Mouse (Mus musculus): ENCODE results near the gene Ncor1.
"Not testable (repeated sequence)": the region's sequence is repeated elsewhere in the genome, so short reads cannot be mapped to it uniquely, and the experiment has no call there.

Gene Ncor1

DNA sequence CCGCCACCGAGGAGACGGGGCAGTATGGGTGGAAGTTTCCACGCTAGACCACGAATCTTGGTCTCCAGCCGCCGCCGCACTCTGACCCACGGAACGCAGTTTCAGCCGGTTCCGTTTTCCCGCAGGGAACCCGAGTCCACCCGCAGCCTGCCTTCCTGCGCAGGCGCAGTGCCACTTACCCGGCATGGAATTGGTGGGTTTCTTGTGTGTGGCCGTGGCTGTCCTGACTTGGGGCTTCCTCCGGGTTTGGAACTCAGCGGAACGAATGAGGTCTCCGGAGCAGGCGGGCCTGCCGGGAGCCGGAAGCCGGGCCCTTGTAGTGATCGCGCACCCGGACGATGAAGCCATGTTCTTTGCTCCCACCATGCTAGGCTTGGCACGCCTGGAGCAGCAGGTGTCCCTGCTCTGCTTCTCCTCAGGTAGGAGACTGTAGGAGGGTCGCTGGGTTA is at the start of gene Ncor1, which contains the start of gene Pigl:
TSS of gene Ncor1 (minus strand) at position 266 of the 449 bp plus-strand sequence.
TSS of gene Pigl (plus strand) at position 185 of the 449 bp plus-strand sequence.
- peak; percentile 69 for DNase-seq (ENCODE audit: low read depth, low spot score)

DNA sequence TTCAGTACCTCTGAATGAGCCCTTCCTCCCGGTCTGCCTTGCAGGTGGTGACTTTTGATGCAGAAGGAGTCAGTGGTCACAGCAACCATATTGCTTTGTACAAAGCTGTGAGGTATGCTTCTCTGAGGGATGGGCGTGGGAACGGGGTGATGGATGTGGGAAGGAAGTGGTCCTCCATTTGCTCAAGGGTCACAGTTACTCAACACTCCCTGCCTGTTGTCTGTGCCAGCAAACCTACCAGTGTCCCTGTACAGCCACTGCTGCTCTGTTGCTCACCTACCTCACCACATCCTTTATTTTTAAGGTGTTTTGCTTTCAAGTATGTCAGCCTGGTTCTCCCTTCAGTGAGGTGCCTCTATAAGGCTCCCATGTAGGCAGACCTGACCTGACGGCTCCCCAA is 49.3 kb upstream of the Ncor1 start:
- DNase-seq (ENCODE audit: low read depth, low spot score) = no peak

DNA sequence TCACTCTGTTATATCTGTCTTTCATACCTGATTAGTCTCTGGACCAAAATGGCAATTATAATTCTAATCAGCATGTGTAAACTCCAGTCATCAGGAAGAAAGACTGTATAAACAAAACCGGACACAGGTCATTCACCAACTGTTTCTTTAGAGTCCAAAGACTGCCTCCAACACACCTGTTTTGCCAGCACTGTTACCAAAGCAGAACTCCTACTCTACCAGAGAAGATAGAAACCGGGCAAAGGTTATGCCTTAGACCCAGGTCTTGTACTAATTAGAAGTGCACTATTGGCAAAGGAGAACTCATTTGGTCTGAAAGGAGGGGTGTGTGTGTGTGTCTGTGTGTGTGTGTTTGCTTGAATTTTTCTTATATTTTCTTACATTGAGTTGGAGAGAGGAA is 42.2 kb upstream of the Ncor1 start:
- DNase-seq (ENCODE audit: low read depth, low spot score) = no peak

DNA sequence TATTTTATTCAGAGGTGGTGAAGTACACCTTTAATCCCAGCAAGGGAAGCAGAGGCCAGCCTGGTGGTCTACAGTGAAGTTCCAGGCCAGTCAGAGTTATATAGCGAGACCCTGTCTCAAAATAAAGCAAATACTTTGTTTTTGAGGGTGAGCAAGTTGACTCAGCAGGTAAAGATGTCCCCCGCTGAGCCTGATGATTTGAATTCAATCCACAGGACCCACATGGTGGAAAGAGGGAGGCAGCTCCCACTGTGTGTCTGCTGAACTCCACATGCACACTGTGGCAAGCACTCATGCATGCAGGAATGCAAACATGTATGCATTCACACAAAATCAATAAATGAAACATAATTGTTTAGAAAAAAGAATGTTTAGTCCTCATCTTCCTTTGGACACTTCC is 40.5 kb upstream of the Ncor1 start:
- no peak for DNase-seq (ENCODE audit: low read depth, low spot score)

DNA sequence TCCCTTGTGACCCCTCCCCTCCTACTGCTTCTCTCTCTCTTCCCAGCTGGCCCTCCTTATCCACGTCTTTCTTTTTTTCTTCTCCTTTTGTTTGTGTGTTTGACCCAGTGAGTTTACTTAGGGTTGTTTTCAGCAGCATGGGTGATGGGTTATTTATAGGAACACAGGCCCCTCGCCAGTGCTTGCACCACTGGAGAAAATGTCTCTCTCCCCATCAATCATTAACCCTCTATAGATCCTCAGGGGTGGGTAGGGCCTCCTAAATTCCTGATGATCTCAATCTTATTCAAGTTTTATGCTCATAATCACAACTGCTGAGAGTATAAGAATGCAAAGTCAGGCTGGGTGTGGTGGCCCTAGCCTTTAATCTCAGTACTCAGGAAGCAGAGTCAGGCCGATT is 38.8 kb upstream of the Ncor1 start:
- no peak for DNase-seq (ENCODE audit: low read depth, low spot score)

DNA sequence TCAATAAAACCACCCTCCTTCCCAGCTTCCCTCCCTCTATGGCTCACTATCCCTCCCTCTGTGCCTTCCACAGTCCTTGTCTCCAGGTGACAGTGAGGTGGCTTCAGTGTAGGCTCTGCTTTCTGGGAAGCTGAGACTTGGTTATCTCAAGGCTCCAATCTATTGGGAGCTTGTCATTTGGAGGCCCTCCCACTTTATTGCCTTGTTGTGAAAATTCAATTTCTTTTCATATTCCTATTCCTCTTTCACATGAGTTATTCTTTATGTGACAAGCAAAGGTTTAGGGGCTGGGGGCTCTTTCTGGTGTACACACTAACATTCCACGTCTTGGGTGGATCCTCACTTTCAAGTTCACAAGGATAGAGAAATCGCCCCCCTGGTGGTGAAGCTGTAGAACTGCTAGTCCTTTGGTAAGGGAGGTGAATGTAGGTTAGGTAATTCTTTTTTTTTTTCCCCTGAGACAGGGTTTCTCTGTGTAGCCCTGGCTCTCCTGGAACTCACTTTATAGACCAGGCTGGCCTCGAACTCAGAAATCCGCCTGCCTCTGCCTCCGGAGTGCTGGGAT is 37.9 kb upstream of the Ncor1 start:
- peak; percentile 32 for DNase-seq (ENCODE audit: low read depth, low spot score)

DNA sequence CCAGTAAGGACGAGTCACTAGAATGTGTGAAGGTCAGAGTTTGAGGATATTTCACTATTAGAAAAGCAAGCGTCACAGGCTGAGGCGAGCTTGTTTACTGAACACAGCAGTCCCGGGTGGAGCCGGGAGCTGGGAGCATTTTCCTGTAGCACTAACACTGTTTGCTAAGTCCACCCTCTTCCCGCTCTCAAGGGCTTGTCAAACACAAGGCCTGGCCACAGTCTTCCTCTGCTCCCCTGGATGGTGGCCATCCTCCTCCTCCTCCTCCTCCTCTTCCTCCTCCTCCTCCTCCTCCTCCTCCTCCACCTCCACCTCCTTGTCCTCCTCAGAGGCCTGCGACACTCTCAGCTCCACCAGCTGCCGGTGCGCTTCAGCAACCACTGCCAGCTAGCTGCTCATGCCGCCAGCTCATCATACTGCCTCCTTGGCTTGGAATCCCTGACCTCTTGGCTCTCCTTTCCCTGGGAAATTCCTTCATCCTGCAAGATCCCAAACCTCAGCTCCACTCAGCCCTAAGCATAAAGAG is 37.0 kb upstream of the Ncor1 start:
- no peak for DNase-seq (ENCODE audit: low read depth, low spot score)

DNA sequence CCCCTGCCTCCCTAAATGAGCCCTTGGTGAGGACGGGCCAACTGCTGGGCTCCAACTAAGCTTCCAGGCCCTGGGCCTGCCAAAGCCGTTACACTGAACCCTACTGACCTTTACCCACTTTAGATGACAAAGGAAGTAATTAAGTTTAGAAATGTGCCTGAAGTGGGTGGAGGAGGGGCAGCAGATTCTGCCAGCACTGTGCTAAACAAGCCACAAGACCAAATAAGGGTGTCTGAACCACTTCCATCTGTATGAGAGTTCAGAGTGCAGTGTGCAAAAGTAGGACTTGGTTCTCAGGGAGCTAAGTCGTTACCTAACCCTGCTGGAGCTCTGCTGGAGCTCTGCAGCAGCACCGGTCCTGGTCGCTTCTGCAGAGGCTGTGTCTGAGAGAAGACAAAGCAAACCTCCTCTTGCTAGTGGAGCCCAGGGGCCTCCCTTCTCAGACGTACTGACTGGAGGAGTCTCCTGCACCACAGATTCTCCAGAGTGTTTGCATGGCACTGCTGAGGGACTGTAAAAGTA is 36.5 kb upstream of the Ncor1 start:
- DNase-seq (ENCODE audit: low read depth, low spot score) = no peak

DNA sequence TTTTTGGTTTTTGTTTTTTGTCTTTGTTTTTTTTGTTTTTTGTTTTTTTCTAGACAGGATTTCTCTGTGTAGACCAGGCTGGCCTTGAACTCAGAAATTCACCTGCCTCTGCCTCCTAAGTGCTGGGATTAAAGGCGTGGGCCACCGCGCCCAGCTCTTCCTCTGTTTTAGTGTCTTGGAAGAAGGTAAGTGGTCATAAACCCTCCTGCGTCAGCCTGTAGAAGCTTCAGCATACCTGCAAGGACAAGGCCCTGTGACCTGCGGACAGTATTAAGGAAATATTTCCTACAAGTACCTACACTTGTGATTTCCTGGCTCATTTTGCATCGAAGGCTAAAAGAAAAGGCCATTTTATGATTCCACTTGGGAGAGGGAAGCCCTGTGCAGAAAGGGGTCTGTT is 35.4 kb upstream of the Ncor1 start:
- DNase-seq (ENCODE audit: low read depth, low spot score) = no peak

DNA sequence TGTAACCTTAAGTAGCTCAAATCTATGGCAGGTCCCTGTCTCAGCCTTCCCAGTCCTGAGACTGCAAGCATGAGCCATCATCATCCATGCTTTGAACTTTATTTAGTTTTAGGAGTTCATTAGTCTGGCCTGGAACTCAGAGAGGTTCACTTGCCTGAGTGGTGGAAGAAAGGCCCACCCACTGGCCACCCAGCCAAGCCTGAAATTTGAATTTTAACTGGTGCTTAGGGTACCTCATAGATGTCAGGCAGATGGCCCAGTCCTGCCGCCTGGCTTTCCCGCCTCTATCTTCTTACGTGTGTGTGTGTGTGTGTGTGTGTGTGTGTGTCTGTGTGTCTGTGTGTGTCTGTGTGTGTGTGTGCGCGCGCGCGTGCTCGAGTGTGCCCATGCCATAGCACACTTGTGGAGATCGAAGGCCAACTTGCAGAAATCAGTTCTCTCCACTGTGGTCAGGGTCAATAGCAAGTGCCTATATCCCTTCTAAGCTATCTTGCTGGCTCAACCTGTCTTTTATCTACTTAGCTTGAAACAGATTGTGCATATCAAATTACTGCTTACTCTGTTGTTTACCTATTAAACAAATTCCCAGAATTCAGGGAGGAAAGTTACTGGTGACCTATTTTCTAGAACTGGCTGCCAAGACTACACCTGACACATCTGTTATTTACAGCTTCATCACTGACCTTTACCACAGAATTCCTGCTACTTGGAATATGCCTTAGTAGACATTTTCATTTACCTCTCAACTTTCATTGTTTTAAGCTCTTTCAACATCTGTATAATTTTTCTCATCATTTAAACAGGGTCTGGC is 29.4 kb upstream of the Ncor1 start:
- no peak for DNase-seq (ENCODE audit: low read depth, low spot score)

DNA sequence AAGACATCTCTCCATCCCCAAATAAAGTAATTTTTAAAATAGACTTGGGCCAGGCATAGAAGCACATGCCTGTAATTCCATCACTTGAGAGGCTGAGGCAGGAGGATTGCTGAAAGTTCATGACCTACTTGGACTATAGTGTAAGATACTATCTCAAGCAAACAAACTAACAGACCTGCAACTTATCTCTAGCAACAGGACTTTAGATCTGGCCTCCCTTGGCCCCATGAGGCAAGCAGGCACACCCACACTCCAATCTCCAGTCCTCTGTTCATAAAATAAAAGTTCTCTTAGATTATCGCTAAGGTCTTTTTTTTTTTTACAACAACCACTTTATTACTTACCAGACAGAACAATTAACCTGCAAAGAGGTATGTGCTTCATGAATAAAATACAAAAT is 28.6 kb upstream of the Ncor1 start:
- no peak for DNase-seq (ENCODE audit: low read depth, low spot score)

DNA sequence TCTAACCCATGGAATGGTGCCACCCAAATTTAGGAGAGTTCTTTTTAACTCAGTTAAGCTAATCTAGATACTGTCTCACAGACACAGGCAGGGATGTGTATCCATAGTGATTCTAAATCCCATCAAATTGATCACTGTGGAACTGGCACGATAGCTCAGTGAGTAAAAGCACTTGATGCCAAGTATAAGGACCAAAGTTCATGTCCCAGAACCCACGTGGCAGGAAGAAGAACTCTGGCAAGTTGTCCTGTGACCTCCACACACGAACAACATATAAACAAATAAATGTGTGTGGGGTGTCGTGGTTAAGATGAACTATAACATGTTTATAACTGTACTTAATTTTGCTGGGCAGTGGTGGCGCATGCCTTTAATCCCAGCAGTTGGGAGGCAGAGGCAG is 21.2 kb upstream of the Ncor1 start:
- DNase-seq (ENCODE audit: low read depth, low spot score) = no peak

DNA sequence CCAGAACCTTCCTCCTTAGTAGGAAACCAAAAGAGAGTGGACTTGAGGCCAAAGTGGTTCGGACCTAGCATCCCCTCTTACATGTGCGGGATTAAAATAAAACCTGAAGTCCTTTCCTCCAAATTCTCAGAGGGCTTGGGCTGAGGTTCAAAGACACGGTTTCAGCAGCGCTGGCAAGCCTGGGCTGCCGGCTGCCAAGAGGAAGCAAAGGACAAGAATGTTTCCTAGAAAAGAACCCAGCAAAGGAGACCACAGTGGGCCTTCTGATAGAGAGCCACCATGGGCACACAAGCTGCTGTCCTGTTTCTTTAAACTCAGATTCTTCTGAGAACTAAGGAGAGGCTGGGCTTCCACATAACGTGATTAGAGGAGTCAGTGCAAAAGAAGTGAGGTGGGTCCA is 20.6 kb upstream of the Ncor1 start:
- DNase-seq (ENCODE audit: low read depth, low spot score) = no peak

DNA sequence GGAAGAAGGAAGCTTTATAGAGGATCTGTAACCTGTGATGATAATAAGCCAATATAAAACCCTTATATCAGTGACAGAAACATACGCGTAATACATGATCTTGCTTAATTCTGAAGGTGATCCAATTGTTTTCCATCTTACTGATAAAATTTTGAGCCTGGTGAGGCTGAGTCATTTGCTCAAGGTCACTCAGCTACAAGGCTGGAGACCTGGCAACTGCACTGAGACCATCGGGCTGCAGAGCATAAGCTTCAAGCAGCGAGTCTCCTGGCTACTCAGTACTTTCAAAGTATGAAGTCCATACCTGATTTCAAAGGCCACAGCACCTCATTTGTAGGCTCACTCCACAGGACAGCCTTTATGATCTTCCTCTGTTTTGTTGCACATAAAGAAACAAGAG is 17.8 kb upstream of the Ncor1 start:
- DNase-seq (ENCODE audit: low read depth, low spot score) = no peak

DNA sequence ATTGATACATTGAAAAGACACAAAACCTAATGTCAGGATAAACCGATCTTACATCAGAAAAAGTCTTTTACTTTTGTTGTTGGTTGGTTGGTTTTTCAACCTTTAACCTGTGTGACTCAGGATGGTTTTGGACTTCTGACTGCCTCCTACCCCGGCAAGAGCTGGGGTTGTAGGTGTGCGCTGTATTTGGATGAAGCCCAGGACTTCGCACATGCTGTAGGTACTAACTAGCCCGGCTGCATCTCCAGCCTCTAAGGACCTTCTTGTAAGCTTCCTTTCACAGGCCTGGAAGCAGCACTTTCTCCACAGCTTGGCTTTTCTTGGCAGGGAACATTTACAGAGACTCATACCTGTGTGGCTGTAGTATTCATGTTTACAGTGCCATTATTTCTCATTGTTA is 15.2 kb upstream of the Ncor1 start:
- no peak for DNase-seq (ENCODE audit: low read depth, low spot score)

DNA sequence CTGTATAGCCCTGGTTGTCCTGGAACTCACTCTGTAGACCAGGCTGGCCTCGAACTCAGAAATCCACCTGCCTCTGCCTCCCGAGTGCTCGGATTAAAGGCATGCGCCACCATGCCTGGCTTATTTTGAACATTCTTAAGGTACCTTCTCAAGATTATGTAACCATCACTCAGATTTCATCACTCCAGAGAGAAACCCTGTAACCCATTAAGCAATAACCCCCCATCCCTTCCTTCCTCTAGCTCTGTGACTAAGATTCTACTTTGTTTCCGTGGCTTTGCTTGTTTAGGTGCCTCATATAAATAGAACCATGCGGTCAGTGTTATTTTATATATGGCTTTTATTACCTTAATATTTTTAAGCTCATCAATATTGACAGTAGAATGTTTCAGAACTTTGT is 12.1 kb upstream of the Ncor1 start:
- DNase-seq (ENCODE audit: low read depth, low spot score) = no peak

DNA sequence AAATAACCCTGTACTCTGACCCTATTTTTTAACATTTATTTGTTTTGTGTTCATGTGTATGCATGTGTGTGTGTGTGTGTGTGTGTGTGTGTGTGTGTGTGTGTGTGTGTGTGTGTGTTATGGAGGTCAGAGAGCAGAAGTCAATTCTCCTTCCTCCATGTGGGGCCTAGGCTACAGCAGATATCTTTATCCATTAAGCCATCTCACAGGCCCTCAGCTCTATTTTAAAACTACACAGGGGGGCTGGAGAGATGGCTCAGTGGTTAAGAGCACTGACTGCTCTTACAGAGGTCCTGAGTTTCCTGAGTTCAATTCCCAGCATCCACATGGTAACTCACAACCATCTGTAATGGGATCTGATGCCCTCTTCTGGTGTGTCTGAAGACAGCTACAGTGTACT is 8.9 kb upstream of the Ncor1 start:
- DNase-seq (ENCODE audit: low read depth, low spot score) = not testable (repeated sequence)

DNA sequence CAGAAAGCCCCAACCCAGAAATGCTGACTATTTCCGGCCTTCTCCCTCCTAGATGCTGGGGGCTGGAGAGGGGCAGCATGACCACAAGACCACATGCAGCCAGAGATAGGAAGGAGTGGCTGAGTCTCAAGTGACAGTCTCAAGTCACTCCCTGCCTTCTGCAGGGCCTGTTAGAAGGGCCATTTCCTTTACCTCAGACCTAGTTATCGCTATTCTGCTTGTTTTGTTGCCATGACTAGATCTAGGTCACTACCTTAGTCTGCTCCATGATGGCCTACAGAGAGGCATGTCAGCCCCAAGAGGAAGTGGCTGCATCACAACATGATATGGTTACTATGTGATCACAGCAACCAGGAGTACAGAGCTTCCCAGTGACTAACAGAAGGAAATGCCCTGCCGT is 8.2 kb upstream of the Ncor1 start:
- no peak for DNase-seq (ENCODE audit: low read depth, low spot score)

DNA sequence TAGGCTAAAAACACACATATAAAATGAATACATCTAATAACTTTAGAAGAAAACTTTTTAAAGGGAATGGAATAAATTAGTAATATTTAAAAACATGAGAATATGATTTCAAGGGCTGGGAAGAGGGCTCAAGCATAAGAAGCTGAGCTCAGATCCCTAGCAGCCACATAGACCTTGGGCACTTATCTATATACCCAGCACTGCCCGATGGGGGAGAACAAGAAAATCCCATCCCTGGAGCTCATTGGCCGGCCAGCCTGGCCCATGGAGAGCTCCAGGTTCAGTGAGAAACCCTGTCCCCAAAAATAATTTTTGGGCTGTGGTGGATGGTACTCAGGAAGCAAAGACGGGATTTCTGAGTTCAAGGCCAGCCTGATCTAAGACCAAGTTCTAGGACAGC is 7.5 kb upstream of the Ncor1 start:
- no peak for DNase-seq (ENCODE audit: low read depth, low spot score)

DNA sequence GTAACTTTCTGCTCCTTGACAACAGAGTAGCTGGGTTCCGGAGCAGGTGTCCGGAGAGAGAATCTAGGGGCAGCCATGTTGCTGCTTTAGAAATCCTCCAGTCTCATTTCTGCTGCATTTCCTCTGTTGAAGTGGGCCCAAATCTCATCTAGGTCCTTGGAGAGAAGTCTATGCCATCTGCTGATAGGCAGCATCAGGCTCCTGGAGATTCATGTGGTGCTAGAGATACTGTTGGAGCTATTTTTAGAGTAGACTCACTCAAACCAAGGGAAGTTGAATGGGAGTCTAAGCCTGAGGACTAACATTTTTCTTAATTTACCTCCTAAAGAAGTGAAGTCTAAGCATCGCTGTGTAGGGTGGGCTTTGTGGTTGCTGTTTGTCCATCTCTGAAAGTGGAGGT is 6.4 kb upstream of the Ncor1 start:
- DNase-seq (ENCODE audit: low read depth, low spot score) = peak; percentile 46

DNA sequence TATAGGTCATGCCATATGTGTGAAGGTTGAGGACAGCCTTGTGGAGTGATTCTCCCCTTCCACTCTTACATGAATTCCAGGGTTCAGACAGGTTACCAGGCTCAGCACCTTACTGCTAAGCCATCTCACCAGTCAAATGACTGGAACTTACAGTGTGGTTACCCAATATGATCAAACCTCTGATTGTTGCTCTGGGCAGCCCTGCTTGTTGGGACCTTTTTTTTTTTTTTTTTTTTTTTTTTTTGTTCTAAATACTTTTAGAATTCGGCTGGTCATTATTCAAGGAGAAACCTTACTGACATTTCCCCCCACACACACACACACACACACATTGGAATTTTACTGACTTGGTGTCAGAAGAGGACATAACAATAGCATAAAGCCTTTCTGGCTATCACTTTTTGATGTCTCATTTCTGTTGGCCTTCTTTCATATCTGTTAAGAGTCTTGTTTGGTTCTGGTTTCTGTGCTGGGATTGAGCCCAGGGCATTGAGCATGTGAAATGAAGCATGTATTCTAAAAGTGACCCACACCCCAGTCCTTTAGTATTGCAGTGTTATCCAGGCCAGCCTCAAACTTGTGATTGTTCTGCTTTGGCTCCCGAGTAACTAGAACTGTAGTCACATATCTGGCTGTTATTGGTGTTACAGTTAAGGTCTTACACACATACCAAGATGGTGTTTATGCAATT is 5.0 kb upstream of the Ncor1 start:
- no peak for DNase-seq (ENCODE audit: low read depth, low spot score)

DNA sequence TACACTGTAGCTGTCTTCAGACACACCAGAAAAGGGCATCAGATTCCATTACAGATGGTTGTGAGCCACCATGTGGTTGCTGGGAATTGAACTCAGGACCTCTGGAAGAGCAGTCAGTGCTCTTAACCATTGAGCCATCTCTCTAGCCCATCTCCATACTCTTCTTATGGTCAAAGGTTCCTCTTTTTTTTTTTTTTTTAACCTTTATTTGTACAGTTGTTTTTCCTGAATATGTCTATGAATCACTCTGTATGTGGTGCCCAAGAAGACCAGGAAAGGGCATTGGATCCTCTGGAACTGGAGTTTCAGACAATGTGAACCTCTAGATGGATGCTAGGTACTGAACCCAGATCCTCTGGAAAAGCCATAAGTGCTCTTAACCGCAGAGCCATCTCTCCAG is 4.2 kb upstream of the Ncor1 start:
- DNase-seq (ENCODE audit: low read depth, low spot score) = not testable (repeated sequence)
